Mouse (Mus musculus) forebrain, embryonic 11.5 days (tissue): ENCODE results near the gene Ugt1a8. TPM values are rescaled to one million over a fixed set of nuclear protein-coding genes. Genes with fewer than 3 reads are reported as not detected.
A peak's percentile ranks its signal among the peaks of the same experiment; 100 is the strongest.

Experiments
- ATAC-seq: fragments of 200-750 bp; cut with Nextera tagmentation; replicated peaks from 2 replicates; pipeline ENCODE4 v1.8.0; 2017; ENCODE audit warnings: moderate TSS enrichment; ENCODE audit not compliant: low FRiP score
- DNase-seq: peaks from one replicate; pipeline ENCODE4 v3.0.0-alpha.2; 2017; ENCODE audit warnings: low spot score
- H3K27ac ChIP-seq: fragments of 300-500 bp; sonication (generic); 2 replicates; pipeline ENCODE4 v1.5.1; 2014; ENCODE audit warnings: low read depth, low read length
- H3K27me3 ChIP-seq: fragments of 300-500 bp; sonication (generic); 2 replicates; pipeline ENCODE4 v1.6.1; 2014; ENCODE audit warnings: mild to moderate bottlenecking, low read length, mixed read lengths; ENCODE audit not compliant: control insufficient read depth, insufficient read depth
- H3K36me3 ChIP-seq: fragments of 300-500 bp; sonication (generic); 2 replicates; pipeline ENCODE4 v1.6.1; 2014; ENCODE audit warnings: mild to moderate bottlenecking, low read length, moderate library complexity, mixed read lengths; ENCODE audit not compliant: control insufficient read depth, insufficient read depth
- H3K4me1 ChIP-seq: fragments of 300-500 bp; sonication (generic); replicated peaks from 2 replicates; pipeline ENCODE4 v1.6.1; 2014; ENCODE audit warnings: low read length, mixed read lengths; ENCODE audit not compliant: control insufficient read depth, insufficient read depth
- H3K4me2 ChIP-seq: fragments of 300-500 bp; sonication (generic); 2 replicates; pipeline ENCODE4 v1.6.1; 2014; ENCODE audit warnings: low read depth, mild to moderate bottlenecking, low read length, moderate library complexity, mixed read lengths; ENCODE audit not compliant: severe bottlenecking
- H3K4me3 ChIP-seq: fragments of 300-500 bp; sonication (generic); 2 replicates; pipeline ENCODE4 v1.5.1; 2014; ENCODE audit warnings: low read depth, low read length
- H3K9ac ChIP-seq: fragments of 300-500 bp; sonication (generic); 2 replicates; pipeline ENCODE4 v1.6.1; 2014; ENCODE audit warnings: low read length
- H3K9me3 ChIP-seq: fragments of 300-500 bp; sonication (generic); 2 replicates; pipeline ENCODE4 v1.6.1; 2016; ENCODE audit warnings: low read length, mixed read lengths; ENCODE audit not compliant: control insufficient read depth
- WGBS: fragments of 180-500 bp; shearing (Covaris S2); extraction: QIAGEN DNeasy Blood & Tissue Kit; methylation state at CpG from one replicate; pipeline ENCODE4 v1.1.7; 2014; 5-methylcytosine and 5-hydroxymethylcytosine counted together
- polyA plus RNA-seq: library from polyadenylated mRNA; unstranded; fragments of >200 nt; fragmentation: Nextera tagmentation; extraction: Ambion mirVana; gene quantifications from 2 replicates; pipeline ENCODE4 v1.2.1, GENCODE M21; 2014

Ugt1a8 gene
- polyA plus RNA-seq, 1 experiment from 2014 or later, result not detected

DNA sequence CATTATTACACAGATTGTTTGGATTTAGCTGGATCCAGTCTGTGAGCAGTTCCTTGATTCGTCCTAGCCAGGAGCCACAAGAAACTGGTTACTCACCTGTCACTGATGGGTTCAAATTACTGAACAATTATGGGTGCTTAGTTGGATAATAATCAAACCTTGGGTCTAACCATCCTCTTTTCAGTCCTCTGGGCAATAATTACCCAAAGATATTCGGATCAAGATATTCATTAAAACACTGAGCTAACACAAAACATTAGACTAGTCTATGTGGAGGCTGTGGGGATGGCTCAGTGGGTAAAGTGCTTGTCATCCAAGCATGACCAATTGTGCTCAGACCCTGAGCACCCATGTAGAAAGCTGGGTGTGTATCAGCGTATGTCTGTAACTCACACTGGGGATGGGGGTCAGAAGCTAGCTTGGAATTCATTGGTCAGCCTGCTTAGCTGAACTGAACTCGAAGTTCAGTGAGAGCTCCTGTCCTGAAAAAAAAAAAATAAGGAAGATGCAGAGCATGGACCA, 148.3 kb downstream of the Ugt1a8 start:
- H3K27me3 ChIP-seq, result no peaks in the 10 kb centered on the region
- WGBS, result 69% methylated on average over 4 of the region's 4 CpGs
- H3K27ac ChIP-seq, result no peak overlapping the region
- H3K4me2 ChIP-seq, result no peak overlapping the region
- peaks cover 96% of the 10 kb centered on the region for H3K9me3 ChIP-seq
- no peak overlapping the region for H3K9ac ChIP-seq
- H3K36me3 ChIP-seq, result no peaks in the 10 kb centered on the region
- DNase-seq, result no peak
- no peak overlapping the region for H3K4me3 ChIP-seq
- no peak for ATAC-seq
- no peaks in the 10 kb centered on the region for H3K4me1 ChIP-seq

DNA sequence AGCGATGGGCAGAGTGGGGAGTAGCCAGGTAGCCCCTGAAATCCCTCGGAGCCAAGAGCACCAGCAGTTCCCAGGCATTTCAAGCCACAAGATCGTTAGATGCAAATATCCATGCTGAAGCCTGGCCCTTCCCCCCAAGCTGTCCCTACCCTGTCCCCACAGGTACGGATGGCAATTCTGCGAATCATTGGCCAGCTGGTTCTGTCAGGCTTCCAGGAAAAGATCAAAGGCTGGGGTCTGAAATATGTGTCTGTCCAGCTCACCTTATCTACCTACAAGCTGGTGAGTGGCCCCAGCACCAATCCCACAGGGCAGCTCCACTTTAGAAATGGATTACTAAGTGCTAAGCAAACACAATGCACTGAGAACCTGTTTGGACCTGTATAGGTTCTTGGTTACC, 149.7 kb downstream of the Ugt1a8 start:
- no peaks in the 10 kb centered on the region for H3K36me3 ChIP-seq
- no peak for ATAC-seq
- 80% methylated on average over 5 of the region's 5 CpGs for WGBS

DNA sequence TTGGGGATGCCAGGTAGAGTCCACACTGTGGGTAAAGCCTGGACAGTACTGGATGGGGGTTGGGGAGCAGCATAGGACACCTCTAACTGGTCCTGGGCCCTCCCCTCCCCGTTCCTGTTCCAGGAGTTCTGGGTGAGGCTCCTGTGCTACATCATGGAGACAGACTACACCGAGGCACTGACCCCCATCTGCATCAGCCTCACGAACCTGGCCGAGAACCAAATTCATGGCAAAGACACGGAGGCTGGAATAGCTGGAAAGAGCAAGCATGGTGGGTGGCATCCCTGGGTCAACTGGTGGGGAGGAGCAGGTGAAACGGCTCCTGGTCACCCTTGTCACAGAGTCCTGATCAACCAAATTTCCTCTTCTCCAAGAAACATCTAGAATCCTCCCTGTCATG, 151.2 kb downstream of the Ugt1a8 start:
- Histone ChIP-seq H3K4me2 (no peak overlapping the region), H3K27me3 (no peaks in the 10 kb centered on the region), H3K9ac (no peak overlapping the region), H3K36me3 (no peaks in the 10 kb centered on the region), H3K27ac (no peak overlapping the region), H3K4me3 (no peak overlapping the region), H3K4me1 (no peaks in the 10 kb centered on the region), H3K9me3 (peaks cover 92% of the 10 kb centered on the region)
- WGBS, result 76% methylated on average over 6 of the region's 6 CpGs
- ATAC-seq (no peak), DNase-seq (no peak)

More for the DNA sequence above, 149.7 kb downstream of the Ugt1a8 start:
- DNase-seq, result no peak
- Histone ChIP-seq H3K27ac (no peak overlapping the region), H3K4me3 (no peak overlapping the region), H3K4me2 (no peak overlapping the region), H3K27me3 (no peaks in the 10 kb centered on the region), H3K9ac (no peak overlapping the region), H3K4me1 (no peaks in the 10 kb centered on the region), H3K9me3 (peaks cover 93% of the 10 kb centered on the region)

GRCm38 (mm10) chr1:88240072-88240471, 152.5 kb downstream of the Ugt1a8 start:
- Histone ChIP-seq H3K27me3 (no peaks in the 10 kb centered on the region), H3K4me3 (no peak overlapping the region), H3K4me2 (no peak overlapping the region), H3K9ac (no peak overlapping the region), H3K9me3 (peaks cover 92% of the 10 kb centered on the region), H3K4me1 (no peaks in the 10 kb centered on the region), H3K36me3 (no peaks in the 10 kb centered on the region), H3K27ac (no peak overlapping the region)
- 74% methylated on average over 5 of the region's 5 CpGs for WGBS
- no peak for DNase-seq
- ATAC-seq, result no peak

DNA sequence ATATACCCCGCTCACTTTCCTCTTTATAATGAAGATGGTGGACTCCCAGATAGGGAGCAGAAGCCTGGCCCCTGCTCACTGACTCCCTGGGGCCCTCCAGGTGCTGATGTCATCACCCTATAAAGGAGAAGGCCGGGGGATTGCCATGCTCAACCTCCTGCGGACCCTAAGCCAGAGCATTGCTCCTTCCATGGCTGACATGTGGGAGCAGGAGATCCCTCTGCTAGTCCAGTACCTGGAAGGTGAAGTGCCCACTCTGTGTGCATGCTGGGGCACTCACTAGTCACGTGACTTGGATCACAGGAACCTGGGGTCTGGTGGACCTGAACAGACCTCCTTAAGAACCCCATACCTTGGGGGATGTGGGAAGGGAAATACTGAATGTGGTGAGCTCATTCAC, 153.0 kb downstream of the Ugt1a8 start:
- ATAC-seq, result peak; percentile 2; the same call in 1 of the 2 replicates
- WGBS, result 75% methylated on average over 4 of the region's 4 CpGs

GRCm38 (mm10) chr1:88243861-88244260, 156.2 kb downstream of the Ugt1a8 start:
- no peak for DNase-seq
- H3K27me3 ChIP-seq, result no peaks in the 10 kb centered on the region
- H3K4me1 ChIP-seq, result no peaks in the 10 kb centered on the region
- H3K9me3 ChIP-seq, result peaks cover 95% of the 10 kb centered on the region
- 69% methylated on average over 5 of the region's 5 CpGs for WGBS
- H3K27ac ChIP-seq, result no peak overlapping the region
- no peak overlapping the region for H3K4me3 ChIP-seq
- no peak overlapping the region for H3K4me2 ChIP-seq
- ATAC-seq, result no peak
- H3K36me3 ChIP-seq, result no peaks in the 10 kb centered on the region
- H3K9ac ChIP-seq, result no peak overlapping the region

More for the DNA sequence above, 153.0 kb downstream of the Ugt1a8 start:
- H3K36me3 ChIP-seq, result no peaks in the 10 kb centered on the region
- peaks cover 92% of the 10 kb centered on the region for H3K9me3 ChIP-seq
- DNase-seq, result no peak
- no peak overlapping the region for H3K4me3 ChIP-seq
- no peaks in the 10 kb centered on the region for H3K27me3 ChIP-seq
- no peak overlapping the region for H3K9ac ChIP-seq
- H3K27ac ChIP-seq, result no peak overlapping the region
- H3K4me2 ChIP-seq, result no peak overlapping the region
- H3K4me1 ChIP-seq, result no peaks in the 10 kb centered on the region

GRCm38 (mm10) chr1:88245881-88246280, 158.3 kb downstream of the Ugt1a8 start:
- peaks cover 95% of the 10 kb centered on the region for H3K9me3 ChIP-seq
- DNase-seq, result no peak
- no peak for ATAC-seq
- no peaks in the 10 kb centered on the region for H3K4me1 ChIP-seq
- 78% methylated on average over 6 of the region's 6 CpGs for WGBS
- H3K27me3 ChIP-seq, result no peaks in the 10 kb centered on the region
- H3K27ac ChIP-seq, result no peak overlapping the region
- H3K9ac ChIP-seq, result no peak overlapping the region
- no peak overlapping the region for H3K4me2 ChIP-seq
- H3K36me3 ChIP-seq, result no peaks in the 10 kb centered on the region
- no peak overlapping the region for H3K4me3 ChIP-seq

DNA sequence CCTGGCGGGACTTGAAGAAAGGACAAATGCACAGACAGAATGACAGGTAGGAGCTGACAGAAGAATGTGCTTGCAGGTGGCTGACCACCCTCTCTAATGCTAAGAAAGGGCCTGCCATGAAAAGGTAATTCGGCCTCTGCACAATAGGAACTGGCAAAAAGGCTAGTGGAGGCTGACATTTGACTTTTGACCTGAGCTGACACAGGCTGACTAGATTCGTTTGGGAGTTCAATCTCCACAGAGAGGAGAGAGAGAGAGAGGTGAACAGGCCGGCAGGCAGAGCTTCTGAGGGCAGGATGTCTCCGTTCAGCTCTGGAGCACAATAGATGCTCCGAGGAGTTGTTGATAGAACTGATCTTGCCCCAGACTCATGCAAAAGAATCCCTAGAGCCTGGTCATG, 158.8 kb downstream of the Ugt1a8 start:
- no peaks in the 10 kb centered on the region for H3K4me1 ChIP-seq
- ATAC-seq (no peak), DNase-seq (no peak)
- H3K27me3 ChIP-seq, result no peaks in the 10 kb centered on the region
- no peak overlapping the region for H3K4me3 ChIP-seq
- no peak overlapping the region for H3K4me2 ChIP-seq
- no peak overlapping the region for H3K27ac ChIP-seq
- WGBS, result 42% methylated on average over 6 of the region's 6 CpGs
- no peak overlapping the region for H3K9ac ChIP-seq
- H3K36me3 ChIP-seq, result no peaks in the 10 kb centered on the region
- peaks cover 95% of the 10 kb centered on the region for H3K9me3 ChIP-seq

DNA sequence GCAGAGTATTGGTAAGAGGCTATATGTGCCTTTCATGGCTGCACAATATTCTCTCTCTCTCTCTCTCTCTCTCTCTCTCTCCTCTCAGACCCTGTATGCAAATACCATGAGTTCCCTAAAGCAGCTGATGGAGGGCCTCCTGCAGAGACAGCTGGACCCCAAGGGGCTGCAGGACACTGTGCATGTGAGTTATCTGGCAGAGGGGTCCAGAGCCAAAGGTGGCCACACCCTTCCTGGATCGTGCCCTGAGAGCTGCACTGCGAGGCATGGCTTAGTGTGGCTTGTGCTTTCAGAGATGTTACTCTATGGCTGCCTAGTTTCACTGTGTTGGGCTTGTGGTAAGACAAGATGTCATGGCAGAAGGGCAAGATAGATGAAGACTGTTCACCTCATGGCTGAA, 160.0 kb downstream of the Ugt1a8 start:
- ATAC-seq (no peak), DNase-seq (no peak)
- WGBS, result 62% methylated on average over 2 of the region's 2 CpGs
- Histone ChIP-seq H3K36me3 (no peaks in the 10 kb centered on the region), H3K27me3 (no peaks in the 10 kb centered on the region), H3K9me3 (peaks cover 94% of the 10 kb centered on the region), H3K4me3 (no peak overlapping the region), H3K27ac (no peak overlapping the region), H3K4me1 (no peaks in the 10 kb centered on the region), H3K9ac (no peak overlapping the region), H3K4me2 (no peak overlapping the region)
